Mouse (Mus musculus) cerebellum, adult 9-10 months (tissue): ENCODE data around the gene Zfp335.

Source experiments
- DNase-seq: peaks from one replicate; pipeline ENCODE4 v3.0.0; 2022

The Zfp335 gene

GRCm38 (mm10) chr2:164911086-164912048, at the start of gene Zfp335:
Gene Zfp335, minus strand, starts transcription at chr2:164911757.
- peak; percentile 93 for DNase-seq

- peak; percentile 76 for DNase-seq
Measured at GRCm38 (mm10) chr2:164960716-164961441, 49.3 kb upstream of the Zfp335 start, which contains the start of gene Slc12a5. Gene Slc12a5, plus strand, starts transcription at chr2:164960802.

- DNase-seq = no peak
Measured at GRCm38 (mm10) chr2:164957548-164958315, 46.2 kb upstream of the Zfp335 start.

GRCm38 (mm10) chr2:164956195-164956594, 44.6 kb upstream of the Zfp335 start:
- DNase-seq = no peak

GRCm38 (mm10) chr2:164955725-164956124, 44.2 kb upstream of the Zfp335 start:
- peak; percentile 26 for DNase-seq

GRCm38 (mm10) chr2:164953224-164953623, 41.7 kb upstream of the Zfp335 start:
- peak; percentile 88 for DNase-seq

- DNase-seq = peak; percentile 25
Measured at GRCm38 (mm10) chr2:164952448-164952847, 40.9 kb upstream of the Zfp335 start.

- DNase-seq = no peak
Measured at GRCm38 (mm10) chr2:164951745-164952144, 40.2 kb upstream of the Zfp335 start.

GRCm38 (mm10) chr2:164950501-164950900, 38.9 kb upstream of the Zfp335 start:
- no peak for DNase-seq

- no peak for DNase-seq
Measured at GRCm38 (mm10) chr2:164948962-164949361, 37.4 kb upstream of the Zfp335 start.

- DNase-seq = no peak
Measured at GRCm38 (mm10) chr2:164947930-164948329, 36.4 kb upstream of the Zfp335 start.

GRCm38 (mm10) chr2:164947506-164947905, 35.9 kb upstream of the Zfp335 start:
- DNase-seq = no peak

- no peak for DNase-seq
Measured at GRCm38 (mm10) chr2:164942692-164943290, 31.2 kb upstream of the Zfp335 start.

- no peak for DNase-seq
Measured at GRCm38 (mm10) chr2:164940140-164940830, 28.7 kb upstream of the Zfp335 start, which contains the start of gene Mmp9. Gene Mmp9, plus strand, starts transcription at chr2:164940780.

GRCm38 (mm10) chr2:164939106-164939505, 27.5 kb upstream of the Zfp335 start:
- DNase-seq = peak; percentile 58

- DNase-seq = peak; percentile 82
Measured at GRCm38 (mm10) chr2:164938146-164939091, 26.9 kb upstream of the Zfp335 start.

- no peak for DNase-seq
Measured at GRCm38 (mm10) chr2:164935991-164936390, 24.4 kb upstream of the Zfp335 start.

- no peak for DNase-seq
Measured at GRCm38 (mm10) chr2:164933534-164933933, 22.0 kb upstream of the Zfp335 start.

GRCm38 (mm10) chr2:164930706-164931581, 19.4 kb upstream of the Zfp335 start:
- no peak for DNase-seq
